Mouse (Mus musculus): ENCODE data around the gene Tmem51. TPM values are rescaled to one million over a fixed set of nuclear protein-coding genes. Genes with fewer than 3 reads are reported as not detected.

Gene Tmem51
- polyA plus RNA-seq, 1 experiment = 26.2 TPM

- no peaks in the 10 kb centered on the region for H3K27me3 ChIP-seq (ENCODE audit: control insufficient read depth, insufficient read depth, low read length)
- TF ChIP-seq CTCF (IDR thresholded peaks at IDR 0.05; ENCODE audit: borderline replicate concordance, insufficient read depth, low read depth, low read length) = no peak
- no peak for TF ChIP-seq POLR2A (IDR thresholded peaks at IDR 0.05; ENCODE audit: borderline replicate concordance, insufficient read depth, low read length)
- H3K27ac ChIP-seq (ENCODE audit: insufficient read depth, low read length) = no peak overlapping the region
- no peak for DNase-seq
- no peak overlapping the region for H3K4me3 ChIP-seq (replicated peaks; ENCODE audit: insufficient read depth, low read depth, low read length)
- 92% methylated on average over 7 of the region's 7 CpGs for WGBS
- H3K4me1 ChIP-seq (ENCODE audit: control insufficient read depth, insufficient read depth, low read length) = peaks cover 38% of the 10 kb centered on the region
These were observed 37.6 kb downstream of the Tmem51 start for GRCm38 (mm10) chr4:142046496-142046895.

GRCm38 (mm10) chr4:142045595-142046163 lies 38.4 kb downstream of the Tmem51 start:
- H3K27ac ChIP-seq (ENCODE audit: insufficient read depth, low read length) = no peak overlapping the region
- H3K27me3 ChIP-seq (ENCODE audit: control insufficient read depth, insufficient read depth, low read length) = no peaks in the 10 kb centered on the region
- WGBS = 66% methylated on average over 14 of the region's 14 CpGs
- H3K4me1 ChIP-seq (ENCODE audit: control insufficient read depth, insufficient read depth, low read length) = peaks cover 38% of the 10 kb centered on the region
- TF ChIP-seq CTCF (IDR thresholded peaks at IDR 0.05; ENCODE audit: borderline replicate concordance, insufficient read depth, low read depth, low read length) (no peak), POLR2A (IDR thresholded peaks at IDR 0.05; ENCODE audit: borderline replicate concordance, insufficient read depth, low read length) (no peak)
- H3K4me3 ChIP-seq (replicated peaks; ENCODE audit: insufficient read depth, low read depth, low read length) = no peak overlapping the region
- no peak for DNase-seq

GRCm38 (mm10) chr4:142044452-142044851 lies 39.7 kb downstream of the Tmem51 start:
- peaks cover 44% of the 10 kb centered on the region for H3K4me1 ChIP-seq (ENCODE audit: control insufficient read depth, insufficient read depth, low read length)
- TF ChIP-seq CTCF (IDR thresholded peaks at IDR 0.05; ENCODE audit: borderline replicate concordance, insufficient read depth, low read depth, low read length) = no peak
- no peak for TF ChIP-seq POLR2A (IDR thresholded peaks at IDR 0.05; ENCODE audit: borderline replicate concordance, insufficient read depth, low read length)
- no peaks in the 10 kb centered on the region for H3K27me3 ChIP-seq (ENCODE audit: control insufficient read depth, insufficient read depth, low read length)
- no peak for DNase-seq
- H3K4me3 ChIP-seq (replicated peaks; ENCODE audit: insufficient read depth, low read depth, low read length) = no peak overlapping the region
- no peak overlapping the region for H3K27ac ChIP-seq (ENCODE audit: insufficient read depth, low read length)
- WGBS = 59% methylated on average over 12 of the region's 12 CpGs

GRCm38 (mm10) chr4:142039662-142040353 lies 44.3 kb downstream of the Tmem51 start:
- H3K27ac ChIP-seq (ENCODE audit: insufficient read depth, low read length) = no peak overlapping the region
- TF ChIP-seq CTCF (IDR thresholded peaks at IDR 0.05; ENCODE audit: borderline replicate concordance, insufficient read depth, low read depth, low read length) = no peak
- no peak for TF ChIP-seq POLR2A (IDR thresholded peaks at IDR 0.05; ENCODE audit: borderline replicate concordance, insufficient read depth, low read length)
- WGBS = 83% methylated on average over 9 of the region's 9 CpGs
- H3K4me3 ChIP-seq (replicated peaks; ENCODE audit: insufficient read depth, low read depth, low read length) = no peak overlapping the region
- peaks cover 25% of the 10 kb centered on the region for H3K4me1 ChIP-seq (ENCODE audit: control insufficient read depth, insufficient read depth, low read length)
- H3K27me3 ChIP-seq (ENCODE audit: control insufficient read depth, insufficient read depth, low read length) = no peaks in the 10 kb centered on the region
- no peak for DNase-seq

GRCm38 (mm10) chr4:142037897-142038296 lies 46.2 kb downstream of the Tmem51 start:
- no peak overlapping the region for H3K4me3 ChIP-seq (replicated peaks; ENCODE audit: insufficient read depth, low read depth, low read length)
- 61% methylated on average over 4 of the region's 4 CpGs for WGBS
- H3K27me3 ChIP-seq (ENCODE audit: control insufficient read depth, insufficient read depth, low read length) = no peaks in the 10 kb centered on the region
- TF ChIP-seq POLR2A (IDR thresholded peaks at IDR 0.05; ENCODE audit: borderline replicate concordance, insufficient read depth, low read length) = no peak
- TF ChIP-seq CTCF (IDR thresholded peaks at IDR 0.05; ENCODE audit: borderline replicate concordance, insufficient read depth, low read depth, low read length) = no peak
- peaks cover 15% of the 10 kb centered on the region for H3K4me1 ChIP-seq (ENCODE audit: control insufficient read depth, insufficient read depth, low read length)
- no peak overlapping the region for H3K27ac ChIP-seq (ENCODE audit: insufficient read depth, low read length)
- no peak for DNase-seq

GRCm38 (mm10) chr4:142028533-142028932 lies 55.6 kb downstream of the Tmem51 start:
- no peak for DNase-seq
- H3K27ac ChIP-seq (ENCODE audit: insufficient read depth, low read length) = no peak overlapping the region
- TF ChIP-seq POLR2A (IDR thresholded peaks at IDR 0.05; ENCODE audit: borderline replicate concordance, insufficient read depth, low read length) = no peak
- no peak for TF ChIP-seq CTCF (IDR thresholded peaks at IDR 0.05; ENCODE audit: borderline replicate concordance, insufficient read depth, low read depth, low read length)
- H3K4me3 ChIP-seq (replicated peaks; ENCODE audit: insufficient read depth, low read depth, low read length) = no peak overlapping the region
- WGBS = 93% methylated on average over 13 of the region's 13 CpGs
- no peaks in the 10 kb centered on the region for H3K4me1 ChIP-seq (ENCODE audit: control insufficient read depth, insufficient read depth, low read length)
- H3K27me3 ChIP-seq (ENCODE audit: control insufficient read depth, insufficient read depth, low read length) = no peaks in the 10 kb centered on the region

GRCm38 (mm10) chr4:142026965-142027364 lies 57.1 kb downstream of the Tmem51 start:
- no peak for TF ChIP-seq POLR2A (IDR thresholded peaks at IDR 0.05; ENCODE audit: borderline replicate concordance, insufficient read depth, low read length)
- no peak for TF ChIP-seq CTCF (IDR thresholded peaks at IDR 0.05; ENCODE audit: borderline replicate concordance, insufficient read depth, low read depth, low read length)
- Histone ChIP-seq H3K4me3 (replicated peaks; ENCODE audit: insufficient read depth, low read depth, low read length) (no peak overlapping the region), H3K27ac (ENCODE audit: insufficient read depth, low read length) (no peak overlapping the region), H3K4me1 (ENCODE audit: control insufficient read depth, insufficient read depth, low read length) (no peaks in the 10 kb centered on the region), H3K27me3 (ENCODE audit: control insufficient read depth, insufficient read depth, low read length) (no peaks in the 10 kb centered on the region)
- WGBS = 54% methylated on average over 2 of the region's 2 CpGs
- no peak for DNase-seq

GRCm38 (mm10) chr4:142024536-142024935 lies 59.6 kb downstream of the Tmem51 start:
- 93% methylated on average over 2 of the region's 2 CpGs for WGBS

More at GRCm38 (mm10) chr4:142024536-142024935, 59.6 kb downstream of the Tmem51 start:
- Histone ChIP-seq H3K4me1 (ENCODE audit: control insufficient read depth, insufficient read depth, low read length) (no peaks in the 10 kb centered on the region), H3K27ac (ENCODE audit: insufficient read depth, low read length) (no peak overlapping the region), H3K27me3 (ENCODE audit: control insufficient read depth, insufficient read depth, low read length) (no peaks in the 10 kb centered on the region), H3K4me3 (replicated peaks; ENCODE audit: insufficient read depth, low read depth, low read length) (no peak overlapping the region)
- TF ChIP-seq CTCF (IDR thresholded peaks at IDR 0.05; ENCODE audit: borderline replicate concordance, insufficient read depth, low read depth, low read length) = no peak
- TF ChIP-seq POLR2A (IDR thresholded peaks at IDR 0.05; ENCODE audit: borderline replicate concordance, insufficient read depth, low read length) = no peak
- DNase-seq = no peak
